Mouse (Mus musculus): ENCODE results near the gene Phb. TPM values are rescaled to one million over a fixed set of nuclear protein-coding genes. Genes with fewer than 3 reads are reported as not detected.

Gene Phb
- polyA plus RNA-seq, 1 experiment from 2014 or later: 186 TPM

DNA sequence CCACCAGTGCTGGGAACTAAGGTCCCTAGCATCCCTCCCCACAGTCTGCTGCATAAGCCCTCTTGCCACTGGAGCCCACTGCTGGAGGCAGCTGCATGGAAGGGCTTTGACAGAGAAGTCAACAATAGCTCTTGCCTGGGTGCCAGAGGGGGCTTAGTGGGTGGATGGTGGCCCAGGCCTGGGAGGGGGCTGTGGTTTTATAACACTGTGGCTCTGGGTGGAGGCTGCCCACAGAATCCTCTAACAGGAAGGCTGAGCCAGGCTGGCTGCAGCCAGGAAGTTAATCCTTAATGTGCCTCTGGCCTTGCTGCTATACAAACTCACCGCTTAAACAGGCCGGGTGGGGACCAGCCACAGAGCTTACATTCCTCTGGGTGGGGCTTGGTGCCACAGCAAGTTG, 31.7 kb upstream of the Phb start:
- Histone ChIP-seq H3K4me1 (peaks cover 31% of the 10 kb centered on the region), H3K27me3 (no peaks in the 10 kb centered on the region), H3K36me3 (no peaks in the 10 kb centered on the region), H3K27ac (replicated peaks) (peak overlapping the region; percentile 39; the same call in 1 of the 2 replicates), H3K9ac (no peak overlapping the region), H3K4me3 (replicated peaks) (no peak overlapping the region), H3K9me3 (replicated peaks) (no peaks in the 10 kb centered on the region), H3K4me2 (replicated peaks) (no peak overlapping the region)
- 0% methylated on average over 2 of the region's 2 CpGs for WGBS
- ATAC-seq (ENCODE audit: insufficient number of reproducible peaks, low FRiP score, low TSS enrichment, low read depth): peak; percentile 49

DNA sequence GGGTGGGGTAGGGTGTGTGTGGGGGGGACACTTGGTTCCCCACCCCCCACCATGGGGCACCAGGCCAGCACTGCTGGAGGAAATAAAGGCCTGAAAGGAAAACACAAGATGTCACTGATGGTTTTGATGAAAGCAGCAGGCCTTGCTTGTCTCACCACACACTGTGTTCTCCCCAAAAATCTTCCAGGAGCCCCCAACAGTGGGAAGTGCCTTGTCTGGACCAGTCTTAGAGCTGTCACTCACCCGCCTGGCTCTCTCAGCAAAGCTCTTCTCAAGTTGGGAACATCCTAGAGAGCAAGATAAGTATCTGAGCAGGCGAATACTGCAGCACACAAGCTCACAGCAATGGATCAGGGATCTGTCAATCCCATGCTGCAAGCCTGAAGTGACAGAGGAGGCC, 26.0 kb upstream of the Phb start:
- WGBS: 31% methylated on average over 2 of the region's 2 CpGs
- Histone ChIP-seq H3K36me3 (no peaks in the 10 kb centered on the region), H3K27me3 (peaks cover 33% of the 10 kb centered on the region), H3K9ac (no peak overlapping the region), H3K4me2 (replicated peaks) (no peak overlapping the region), H3K4me3 (replicated peaks) (no peak overlapping the region), H3K4me1 (peaks cover 52% of the 10 kb centered on the region), H3K9me3 (replicated peaks) (no peaks in the 10 kb centered on the region), H3K27ac (replicated peaks) (peak overlapping the region; percentile 60)
- ATAC-seq (ENCODE audit: insufficient number of reproducible peaks, low FRiP score, low TSS enrichment, low read depth): no peak

DNA sequence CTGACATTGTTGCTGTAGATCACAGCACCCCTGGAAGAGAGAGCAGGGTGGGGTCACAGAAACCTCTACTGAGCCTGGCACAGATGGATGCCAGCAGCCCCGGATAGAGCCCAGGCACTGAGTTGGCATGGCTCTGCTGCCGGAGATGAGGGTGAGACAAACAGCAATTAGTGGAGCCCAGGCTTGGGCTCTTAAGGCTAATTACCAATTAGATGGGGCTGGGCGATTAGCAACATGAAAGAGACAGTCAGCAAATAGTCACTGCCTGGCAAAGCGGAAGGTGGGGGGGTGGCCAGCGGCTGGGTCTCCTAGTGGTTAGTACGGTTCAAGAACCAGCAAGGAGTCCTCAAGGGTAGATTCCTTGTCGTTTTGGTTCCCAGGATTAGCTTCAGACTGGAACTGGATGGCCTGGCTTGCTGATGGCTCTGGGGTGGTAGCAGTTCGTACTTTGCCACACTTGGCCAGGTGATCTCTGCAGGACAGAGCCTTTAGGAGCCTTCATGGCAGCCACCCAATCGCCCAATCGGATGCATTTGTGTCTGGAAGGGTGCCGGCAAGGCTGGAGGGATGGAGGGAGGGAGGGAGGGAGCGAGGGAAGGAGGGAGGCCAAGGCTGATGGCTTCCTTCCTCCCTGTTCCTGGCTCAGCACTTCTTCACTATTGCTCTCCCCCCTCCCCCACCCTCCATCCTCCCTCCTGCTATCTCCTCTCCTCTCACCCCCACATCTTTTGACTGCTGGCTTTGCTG, 24.1 kb upstream of the Phb start:
- Histone ChIP-seq H3K27ac (replicated peaks) (no peak overlapping the region), H3K9ac (no peak overlapping the region), H3K4me1 (peaks cover 56% of the 10 kb centered on the region), H3K36me3 (no peaks in the 10 kb centered on the region), H3K9me3 (replicated peaks) (no peaks in the 10 kb centered on the region), H3K27me3 (peaks cover 44% of the 10 kb centered on the region), H3K4me3 (replicated peaks) (no peak overlapping the region), H3K4me2 (replicated peaks) (no peak overlapping the region)
- WGBS: 48% methylated on average over 12 of the region's 12 CpGs
- ATAC-seq (ENCODE audit: insufficient number of reproducible peaks, low FRiP score, low TSS enrichment, low read depth): no peak

DNA sequence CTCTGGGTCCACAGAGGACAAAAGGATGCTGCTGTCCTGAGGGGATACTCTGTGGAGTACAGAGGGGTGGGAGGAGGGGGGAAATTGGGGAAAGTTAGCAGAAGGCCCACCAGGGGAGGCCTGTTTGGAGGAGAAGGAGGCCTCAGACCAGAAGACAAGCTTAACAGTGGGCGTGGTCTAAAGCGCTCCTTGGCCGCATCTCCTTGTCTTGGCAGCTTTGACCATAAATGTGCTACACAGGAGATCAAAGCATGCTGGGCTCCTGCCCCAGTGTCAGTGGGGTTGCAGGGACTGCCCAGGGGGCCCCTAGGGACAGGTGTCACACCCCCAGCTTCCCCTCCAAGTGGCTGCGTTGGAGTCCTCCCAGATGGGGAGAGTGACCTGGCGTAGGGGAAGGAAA, 22.9 kb upstream of the Phb start:
- H3K4me1 ChIP-seq: peaks cover 58% of the 10 kb centered on the region
- H3K27ac ChIP-seq (replicated peaks): no peak overlapping the region
- no peaks in the 10 kb centered on the region for H3K9me3 ChIP-seq (replicated peaks)
- no peak overlapping the region for H3K4me2 ChIP-seq (replicated peaks)
- H3K27me3 ChIP-seq: peaks cover 44% of the 10 kb centered on the region
- 46% methylated on average over 5 of the region's 5 CpGs for WGBS
- no peak overlapping the region for H3K9ac ChIP-seq
- no peak overlapping the region for H3K4me3 ChIP-seq (replicated peaks)
- no peak for ATAC-seq (ENCODE audit: insufficient number of reproducible peaks, low FRiP score, low TSS enrichment, low read depth)
- H3K36me3 ChIP-seq: no peaks in the 10 kb centered on the region

- ATAC-seq (ENCODE audit: insufficient number of reproducible peaks, low FRiP score, low TSS enrichment, low read depth): no peak
- H3K27me3 ChIP-seq: peaks cover 44% of the 10 kb centered on the region
- no peak overlapping the region for H3K4me2 ChIP-seq (replicated peaks)
- no peaks in the 10 kb centered on the region for H3K9me3 ChIP-seq (replicated peaks)
- no peak overlapping the region for H3K27ac ChIP-seq (replicated peaks)
- no peak overlapping the region for H3K9ac ChIP-seq
- H3K36me3 ChIP-seq: no peaks in the 10 kb centered on the region
- H3K4me1 ChIP-seq: peaks cover 60% of the 10 kb centered on the region
- H3K4me3 ChIP-seq (replicated peaks): no peak overlapping the region
- WGBS: 63% methylated on average over 7 of the region's 7 CpGs
Measured at GRCm38 (mm10) chr11:95644381-95644780, 22.4 kb upstream of the Phb start.

DNA sequence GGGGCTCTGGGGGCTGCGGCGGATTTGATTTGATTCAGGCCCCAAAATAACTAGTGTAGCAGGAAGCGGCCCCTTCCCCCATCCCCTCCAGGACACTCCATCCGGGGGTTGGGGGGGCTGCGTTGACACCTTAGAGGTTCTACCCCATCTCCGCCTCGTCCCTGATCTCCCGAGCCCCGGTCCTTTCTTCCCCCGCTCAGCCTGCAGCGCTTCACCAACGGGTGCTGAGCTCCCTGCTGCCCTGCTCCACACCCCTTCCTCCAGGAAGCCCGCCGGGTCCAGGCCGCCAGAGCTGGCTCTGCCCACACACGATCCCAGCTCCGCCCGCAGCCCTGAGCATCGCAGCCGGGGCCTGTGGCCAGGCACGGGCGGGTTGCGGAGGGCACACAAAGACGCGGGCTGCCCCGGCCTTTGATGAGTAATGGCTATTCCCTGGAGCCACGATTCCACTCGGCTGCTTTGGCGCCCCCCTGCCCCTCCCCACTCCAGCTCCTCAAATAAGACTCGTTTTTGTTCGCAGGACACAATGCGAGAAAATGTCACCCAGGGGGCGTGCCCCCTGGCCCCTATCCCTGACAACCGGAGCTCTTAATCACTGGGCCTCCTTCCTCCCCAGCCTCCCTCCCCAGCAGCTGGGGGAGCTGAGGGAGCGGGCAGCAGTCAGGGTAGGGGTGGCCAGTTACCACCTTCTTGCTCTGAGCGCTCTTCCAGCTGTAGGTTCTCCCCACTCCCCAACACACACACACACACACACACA, 21.2 kb upstream of the Phb start:
- no peak overlapping the region for H3K4me3 ChIP-seq (replicated peaks)
- 7% methylated on average over 35 of the region's 36 CpGs for WGBS
- H3K9ac ChIP-seq: no peak overlapping the region
- no peak overlapping the region for H3K27ac ChIP-seq (replicated peaks)
- H3K36me3 ChIP-seq: no peaks in the 10 kb centered on the region
- peaks cover 44% of the 10 kb centered on the region for H3K27me3 ChIP-seq
- no peak for ATAC-seq (ENCODE audit: insufficient number of reproducible peaks, low FRiP score, low TSS enrichment, low read depth)
- H3K4me2 ChIP-seq (replicated peaks): peak overlapping the region; percentile 39
- H3K4me1 ChIP-seq: peaks cover 58% of the 10 kb centered on the region
- H3K9me3 ChIP-seq (replicated peaks): no peaks in the 10 kb centered on the region

GRCm38 (mm10) chr11:95646154-95646490, 20.6 kb upstream of the Phb start:
- H3K4me2 ChIP-seq (replicated peaks): no peak overlapping the region
- H3K27me3 ChIP-seq: peaks cover 44% of the 10 kb centered on the region
- no peak for ATAC-seq (ENCODE audit: insufficient number of reproducible peaks, low FRiP score, low TSS enrichment, low read depth)
- 60% methylated on average over 3 of the region's 3 CpGs for WGBS
- no peaks in the 10 kb centered on the region for H3K36me3 ChIP-seq
- H3K4me1 ChIP-seq: peaks cover 58% of the 10 kb centered on the region
- 0 out of 2 replicates have a peak overlapping the region, but pooled peaks have one; percentile 28 for H3K27ac ChIP-seq (replicated peaks)
- H3K9me3 ChIP-seq (replicated peaks): no peaks in the 10 kb centered on the region
- no peak overlapping the region for H3K4me3 ChIP-seq (replicated peaks)
- no peak overlapping the region for H3K9ac ChIP-seq

GRCm38 (mm10) chr11:95647791-95648190, 19.0 kb upstream of the Phb start:
- Histone ChIP-seq H3K4me2 (replicated peaks) (no peak overlapping the region), H3K4me3 (replicated peaks) (no peak overlapping the region), H3K4me1 (peaks cover 48% of the 10 kb centered on the region), H3K27me3 (peaks cover 37% of the 10 kb centered on the region), H3K27ac (replicated peaks) (no peak overlapping the region), H3K9ac (no peak overlapping the region), H3K9me3 (replicated peaks) (no peaks in the 10 kb centered on the region), H3K36me3 (no peaks in the 10 kb centered on the region)
- no peak for ATAC-seq (ENCODE audit: insufficient number of reproducible peaks, low FRiP score, low TSS enrichment, low read depth)
- 40% methylated on average over 3 of the region's 3 CpGs for WGBS

DNA sequence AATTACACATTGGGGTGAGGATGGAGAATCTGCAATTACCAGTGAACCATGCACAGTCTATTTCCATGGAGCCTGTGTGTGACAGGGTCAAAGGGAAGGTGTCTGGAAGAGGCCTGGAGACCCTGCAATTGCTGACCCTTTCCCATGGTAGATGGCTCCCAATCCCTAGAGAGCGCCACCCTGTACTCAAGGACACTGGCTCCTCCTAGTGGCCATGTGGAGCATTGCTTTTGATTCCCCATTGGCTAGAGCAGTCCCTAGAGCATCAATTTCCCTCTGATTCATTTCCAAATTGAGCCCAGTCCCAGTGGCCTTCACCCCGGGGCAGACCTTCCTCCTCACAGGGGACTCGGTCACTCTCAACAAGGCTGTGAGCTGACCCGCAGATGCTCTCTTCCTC, 17.9 kb upstream of the Phb start:
- Histone ChIP-seq H3K4me1 (peaks cover 37% of the 10 kb centered on the region), H3K9me3 (replicated peaks) (no peaks in the 10 kb centered on the region), H3K4me3 (replicated peaks) (no peak overlapping the region), H3K9ac (no peak overlapping the region), H3K4me2 (replicated peaks) (no peak overlapping the region), H3K36me3 (no peaks in the 10 kb centered on the region), H3K27ac (replicated peaks) (no peak overlapping the region), H3K27me3 (peaks cover 28% of the 10 kb centered on the region)
- no peak for ATAC-seq (ENCODE audit: insufficient number of reproducible peaks, low FRiP score, low TSS enrichment, low read depth)
- WGBS: 3% methylated on average over 4 of the region's 4 CpGs

- no peaks in the 10 kb centered on the region for H3K9me3 ChIP-seq (replicated peaks)
- peaks cover 21% of the 10 kb centered on the region for H3K27me3 ChIP-seq
- no peak overlapping the region for H3K27ac ChIP-seq (replicated peaks)
- no peak overlapping the region for H3K9ac ChIP-seq
- no peak overlapping the region for H3K4me3 ChIP-seq (replicated peaks)
- no peak for ATAC-seq (ENCODE audit: insufficient number of reproducible peaks, low FRiP score, low TSS enrichment, low read depth)
- no peaks in the 10 kb centered on the region for H3K36me3 ChIP-seq
- 65% methylated on average over 7 of the region's 7 CpGs for WGBS
- peaks cover 30% of the 10 kb centered on the region for H3K4me1 ChIP-seq
- no peak overlapping the region for H3K4me2 ChIP-seq (replicated peaks)
Measured at GRCm38 (mm10) chr11:95649560-95649959, 17.2 kb upstream of the Phb start.

- Histone ChIP-seq H3K36me3 (no peaks in the 10 kb centered on the region), H3K9ac (no peak overlapping the region), H3K27ac (replicated peaks) (no peak overlapping the region), H3K9me3 (replicated peaks) (no peaks in the 10 kb centered on the region), H3K27me3 (peaks cover 18% of the 10 kb centered on the region), H3K4me3 (replicated peaks) (no peak overlapping the region), H3K4me2 (replicated peaks) (no peak overlapping the region), H3K4me1 (peaks cover 27% of the 10 kb centered on the region)
- 21% methylated on average over 2 of the region's 2 CpGs for WGBS
- ATAC-seq (ENCODE audit: insufficient number of reproducible peaks, low FRiP score, low TSS enrichment, low read depth): no peak
Measured at GRCm38 (mm10) chr11:95650001-95650400, 16.8 kb upstream of the Phb start.

Data from embryonic facial prominence, embryonic 15.5 days (tissue).